Mouse (Mus musculus) bone marrow, adult 2 months (tissue): ENCODE results near the gene Dus2.

Experiments
- CTCF ChIP-seq: fragments of 200-500 bp; IDR thresholded peaks from 2 replicates; pipeline ENCODE4 v1.5.1; 2011; ENCODE audit warnings: low read length, control low read depth; ENCODE audit not compliant: control insufficient read depth, insufficient read depth
- POLR2A ChIP-seq: fragments of 200-500 bp; IDR thresholded peaks from 2 replicates; pipeline ENCODE4 v1.6.1; 2011; ENCODE audit warnings: low read depth, mild to moderate bottlenecking, control low read depth, low read length, borderline replicate concordance; ENCODE audit not compliant: control insufficient read depth

DNA sequence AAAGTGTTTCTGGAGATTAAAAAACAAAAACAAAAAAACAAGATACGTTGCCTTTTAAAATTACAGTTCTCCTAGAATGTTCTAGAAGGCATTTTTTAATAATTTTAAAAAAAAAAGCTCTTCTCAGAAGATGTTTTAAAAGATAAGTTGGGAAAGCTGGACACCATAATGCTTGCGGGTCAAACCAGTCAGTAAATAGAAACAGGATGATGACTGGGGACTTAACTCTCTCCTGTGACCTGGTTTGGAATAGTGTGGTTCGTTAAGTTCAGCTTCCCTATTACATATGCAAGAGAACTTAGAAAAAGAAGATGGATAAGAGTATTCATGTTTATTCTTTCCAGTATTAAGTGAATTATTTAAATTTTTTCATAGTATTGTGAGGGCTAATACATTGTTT is 69.4 kb downstream of the Dus2 start:
- TF ChIP-seq CTCF = no peak
- TF ChIP-seq POLR2A = no peak
